Mouse (Mus musculus): Measurements from ENCODE around the gene Gm10670. TPM values are rescaled to one million over a fixed set of nuclear protein-coding genes. Genes with fewer than 3 reads are reported as not detected.

The Gm10670 gene
- total RNA-seq (2023): not detected

GRCm38 (mm10) chr7:20474825-20475224 is at the start of gene Gm10670:
Gm10670 (minus strand) TSS chr7:20474925.

GRCm38 (mm10) chr7:20510434-20510833 is 35.7 kb upstream of the Gm10670 start, which contains the start of gene Vmn1r103:
Vmn1r103 (minus strand) TSS chr7:20510534.

GRCm38 (mm10) chr7:20442493-20442892 is 32.2 kb downstream of the Gm10670 start, which contains the start of gene Vmn1r101:
Vmn1r101 (minus strand) TSS chr7:20442593.

Other genes with a start within 250 kb of the Gm10670 start
- not detected for gene Gm4498, start 241.1 kb downstream of the Gm10670 start, total RNA-seq (2023)
- gene Gm5890, start 212.1 kb downstream of the Gm10670 start, total RNA-seq (2023): not detected
- not detected for gene Gm4133, start 140.9 kb downstream of the Gm10670 start, total RNA-seq (2023)
- gene Gm5728, start 99.5 kb downstream of the Gm10670 start, total RNA-seq (2023): not detected
- gene Vmn1r100, start 57.0 kb downstream of the Gm10670 start, total RNA-seq (2023): not detected
- gene Vmn1r101, start 32.3 kb downstream of the Gm10670 start, total RNA-seq (2023): not detected
- gene Vmn1r103, start 35.6 kb upstream of the Gm10670 start, total RNA-seq (2023): not detected
- gene Vmn1r104, start 58.9 kb upstream of the Gm10670 start, total RNA-seq (2023): not detected
- gene Gm5726, start 70.8 kb upstream of the Gm10670 start, total RNA-seq (2023): not detected
- not detected for gene Gm4141, start 101.3 kb upstream of the Gm10670 start, total RNA-seq (2023)
- not detected for gene Gm4513, start 124.1 kb upstream of the Gm10670 start, total RNA-seq (2023)
- gene Vmn1r107, start 194.0 kb upstream of the Gm10670 start, total RNA-seq (2023): not detected
- not detected for gene Vmn1r111, start 228.3 kb upstream of the Gm10670 start, total RNA-seq (2023)

Data from monocyte, adult 59 days (primary cell).